Mouse (Mus musculus) forebrain, embryonic 16.5 days (tissue): ENCODE measurements at regions not wholly inside any gene's neighbourhood (a gene's known extent, or its start where the extent isn't known, plus 50 kb on each side); places are given as distances from the start of the nearest gene placed in this dataset.
"Not testable (repeated sequence)": the region's sequence is repeated elsewhere in the genome, so short reads cannot be mapped to it uniquely, and the experiment has no call there.

Experiments used
- ATAC-seq: fragments of 200-750 bp; cut with Nextera tagmentation; 2 replicates; pipeline ENCODE4 v1.8.0; 2017; ENCODE audit warnings: mild to moderate bottlenecking, moderate library complexity
- H3K27ac ChIP-seq: fragments of 300-500 bp; sonication (generic); 2 replicates; pipeline ENCODE4 v1.5.1; 2014; ENCODE audit warnings: low read length, control low read depth
- H3K27me3 ChIP-seq: fragments of 300-500 bp; sonication (generic); replicated peaks from 2 replicates; pipeline ENCODE4 v1.6.1; 2014; ENCODE audit warnings: low read length; ENCODE audit not compliant: control insufficient read depth, insufficient read depth
- H3K36me3 ChIP-seq: fragments of 300-500 bp; sonication (generic); 2 replicates; pipeline ENCODE4 v1.6.1; 2014; ENCODE audit not compliant: control insufficient read depth, insufficient read depth
- H3K4me1 ChIP-seq: fragments of 300-500 bp; sonication (generic); replicated peaks from 2 replicates; pipeline ENCODE4 v1.6.1; 2014; ENCODE audit warnings: low read length; ENCODE audit not compliant: control insufficient read depth, insufficient read depth
- H3K4me2 ChIP-seq: fragments of 300-500 bp; sonication (generic); 2 replicates; pipeline ENCODE4 v1.6.1; 2014; ENCODE audit warnings: mild to moderate bottlenecking, low read length, control low read depth
- H3K4me3 ChIP-seq: fragments of 300-500 bp; sonication (generic); replicated peaks from 2 replicates; pipeline ENCODE4 v1.5.1; 2014; ENCODE audit warnings: mild to moderate bottlenecking, low read length, control low read depth
- H3K9ac ChIP-seq: fragments of 300-500 bp; sonication (generic); replicated peaks from 2 replicates; pipeline ENCODE4 v1.6.1; 2014; ENCODE audit warnings: low read depth, low read length, control low read depth
- H3K9me3 ChIP-seq: fragments of 300-500 bp; sonication (generic); 2 replicates; pipeline ENCODE4 v1.6.1; 2016; ENCODE audit warnings: low read length; ENCODE audit not compliant: control insufficient read depth
- WGBS: fragments of 180-500 bp; shearing (Covaris S2); extraction: QIAGEN DNeasy Blood & Tissue Kit; methylation state at CpG from one replicate; pipeline ENCODE4 v1.1.7; 2014; 5-methylcytosine and 5-hydroxymethylcytosine counted together

- H3K9me3 ChIP-seq, result no peaks in the 10 kb centered on the region
- H3K4me1 ChIP-seq, result no peaks in the 10 kb centered on the region
- no peak overlapping the region for H3K27ac ChIP-seq
- no peaks in the 10 kb centered on the region for H3K36me3 ChIP-seq
- 43% methylated on average over 3 of the region's 3 CpGs for WGBS
- no peak overlapping the region for H3K4me3 ChIP-seq
- no peak for ATAC-seq
- no peak overlapping the region for H3K9ac ChIP-seq
- H3K4me2 ChIP-seq, result no peak overlapping the region
- no peaks in the 10 kb centered on the region for H3K27me3 ChIP-seq
Observed at GRCm38 (mm10) chr5:26689775-26690174, 127.2 kb upstream of the Dpp6 start.

DNA sequence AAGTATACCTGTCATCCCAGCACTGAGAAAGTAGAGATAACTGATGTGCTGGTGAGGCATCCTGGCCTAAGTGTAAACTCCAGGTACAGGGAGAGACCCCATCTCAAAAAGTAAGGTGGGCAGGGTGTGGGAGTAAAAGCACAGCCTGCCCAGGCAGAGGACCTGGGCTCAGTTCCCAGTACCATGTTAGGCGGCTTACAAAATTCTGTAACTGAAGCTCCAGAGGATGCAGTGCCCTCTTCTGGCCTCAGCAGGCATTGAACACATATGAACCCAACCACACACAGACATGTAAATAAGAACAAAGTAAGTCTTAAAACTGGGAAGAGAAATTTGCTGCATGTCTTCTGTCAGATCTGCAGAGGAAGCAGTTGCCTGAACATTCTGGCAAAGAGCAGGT lies 125.9 kb upstream of the Dpp6 start:
- Histone ChIP-seq H3K27ac (no peak overlapping the region), H3K4me2 (no peak overlapping the region), H3K9me3 (no peaks in the 10 kb centered on the region), H3K4me1 (no peaks in the 10 kb centered on the region), H3K9ac (no peak overlapping the region), H3K4me3 (no peak overlapping the region), H3K36me3 (no peaks in the 10 kb centered on the region), H3K27me3 (no peaks in the 10 kb centered on the region)
- WGBS, result 89% methylated on average over 1 of the region's 1 CpGs
- no peak for ATAC-seq

GRCm38 (mm10) chr5:26692013-26692412 lies 125.0 kb upstream of the Dpp6 start:
- Histone ChIP-seq H3K27me3 (no peaks in the 10 kb centered on the region), H3K9me3 (no peaks in the 10 kb centered on the region), H3K27ac (no peak overlapping the region), H3K9ac (no peak overlapping the region), H3K4me3 (no peak overlapping the region), H3K4me2 (no peak overlapping the region), H3K36me3 (no peaks in the 10 kb centered on the region), H3K4me1 (no peaks in the 10 kb centered on the region)
- ATAC-seq, result no peak
- WGBS, result 26% methylated on average over 5 of the region's 5 CpGs

GRCm38 (mm10) chr5:26703621-26704020 lies 113.4 kb upstream of the Dpp6 start:
- ATAC-seq, H3K27ac ChIP-seq, H3K36me3 ChIP-seq, H3K4me3 ChIP-seq, H3K9ac ChIP-seq, H3K4me2 ChIP-seq, H3K9me3 ChIP-seq, H3K4me1 ChIP-seq, H3K27me3 ChIP-seq: not testable (repeated sequence)
- 40% methylated on average over 6 of the region's 6 CpGs for WGBS

DNA sequence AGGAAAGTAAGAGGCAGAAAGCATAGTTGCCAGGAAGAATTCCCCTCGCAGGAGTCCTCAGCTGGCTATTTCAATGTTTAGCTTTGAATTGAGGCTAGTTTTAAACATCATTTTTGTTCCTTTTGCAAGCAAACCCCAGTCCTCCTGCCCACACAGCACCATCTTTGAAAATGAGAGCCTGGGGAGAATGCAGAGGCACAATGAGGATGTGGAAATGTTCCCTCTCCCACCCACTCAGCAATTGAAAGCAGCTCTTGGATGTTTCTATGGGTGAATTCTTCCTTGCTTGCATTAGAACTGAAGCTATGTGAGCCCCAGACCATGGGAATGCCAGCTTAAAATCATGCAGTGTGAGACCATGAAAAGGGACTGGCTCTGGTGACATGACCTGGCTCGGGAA lies 109.3 kb upstream of the Dpp6 start:
- Histone ChIP-seq H3K4me3 (no peak overlapping the region), H3K9me3 (no peaks in the 10 kb centered on the region), H3K4me1 (no peaks in the 10 kb centered on the region), H3K9ac (no peak overlapping the region), H3K27me3 (no peaks in the 10 kb centered on the region), H3K27ac (no peak overlapping the region), H3K36me3 (no peaks in the 10 kb centered on the region), H3K4me2 (no peak overlapping the region)
- ATAC-seq, result no peak
- 71% methylated on average over 2 of the region's 2 CpGs for WGBS

DNA sequence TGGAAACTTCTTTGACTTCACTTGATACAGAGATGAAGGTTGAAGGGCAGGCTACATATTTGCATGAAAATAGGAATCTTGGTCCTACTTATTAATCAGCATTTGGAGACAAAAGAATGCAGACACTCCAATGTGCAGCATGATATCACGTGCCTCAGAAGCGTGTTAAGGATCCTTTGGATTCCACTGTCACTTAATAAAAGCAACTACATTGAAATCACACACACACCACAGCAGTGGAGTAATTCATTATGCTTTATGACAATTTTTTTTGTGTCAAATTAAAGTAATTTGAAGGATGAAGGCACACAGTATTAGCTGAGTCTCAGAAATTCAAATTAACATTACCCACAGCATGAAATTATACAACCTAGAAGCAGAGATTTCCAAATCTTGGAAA lies 92.5 kb upstream of the Dpp6 start:
- 49% methylated on average over 2 of the region's 2 CpGs for WGBS

GRCm38 (mm10) chr5:26725953-26726352 lies 91.0 kb upstream of the Dpp6 start:
- no peak overlapping the region for H3K4me3 ChIP-seq
- no peak for ATAC-seq
- no peaks in the 10 kb centered on the region for H3K36me3 ChIP-seq
- H3K27me3 ChIP-seq, result no peaks in the 10 kb centered on the region
- H3K9me3 ChIP-seq, result no peaks in the 10 kb centered on the region
- H3K4me1 ChIP-seq, result no peaks in the 10 kb centered on the region
- no peak overlapping the region for H3K9ac ChIP-seq
- no peak overlapping the region for H3K4me2 ChIP-seq
- no peak overlapping the region for H3K27ac ChIP-seq
- WGBS, result 78% methylated on average over 3 of the region's 3 CpGs

More for the DNA sequence above, 92.5 kb upstream of the Dpp6 start:
- Histone ChIP-seq H3K4me2 (no peak overlapping the region), H3K9me3 (no peaks in the 10 kb centered on the region), H3K4me3 (no peak overlapping the region), H3K27me3 (no peaks in the 10 kb centered on the region), H3K4me1 (no peaks in the 10 kb centered on the region), H3K27ac (no peak overlapping the region), H3K36me3 (no peaks in the 10 kb centered on the region), H3K9ac (no peak overlapping the region)
- peak; percentile 69 for ATAC-seq

GRCm38 (mm10) chr5:26751196-26751595 lies 65.8 kb upstream of the Dpp6 start:
- not testable (repeated sequence) for H3K9ac ChIP-seq, H3K4me3 ChIP-seq, H3K4me1 ChIP-seq, H3K36me3 ChIP-seq, H3K27ac ChIP-seq, ATAC-seq, H3K9me3 ChIP-seq, H3K4me2 ChIP-seq, H3K27me3 ChIP-seq
- 60% methylated on average over 6 of the region's 6 CpGs for WGBS

GRCm38 (mm10) chr5:26751601-26752305 lies 65.2 kb upstream of the Dpp6 start:
- not testable (repeated sequence) for H3K27me3 ChIP-seq, ATAC-seq
- 41% methylated on average over 6 of the region's 6 CpGs for WGBS

GRCm38 (mm10) chr5:26754129-26754528 lies 62.9 kb upstream of the Dpp6 start:
- not testable (repeated sequence) for H3K36me3 ChIP-seq, H3K27me3 ChIP-seq, ATAC-seq, H3K27ac ChIP-seq, H3K9me3 ChIP-seq, H3K4me3 ChIP-seq, H3K4me2 ChIP-seq, H3K9ac ChIP-seq, H3K4me1 ChIP-seq
- WGBS, result 86% methylated on average over 7 of the region's 7 CpGs

More at GRCm38 (mm10) chr5:26751601-26752305, 65.2 kb upstream of the Dpp6 start:
- not testable (repeated sequence) for H3K9ac ChIP-seq, H3K9me3 ChIP-seq, H3K4me1 ChIP-seq, H3K36me3 ChIP-seq, H3K4me3 ChIP-seq, H3K4me2 ChIP-seq, H3K27ac ChIP-seq
